Mouse (Mus musculus): ENCODE data around the gene Slc35g1. TPM values are rescaled to one million over a fixed set of nuclear protein-coding genes. Genes with fewer than 3 reads are reported as not detected.

Gene Slc35g1
- polyA plus RNA-seq, 1 experiment from 2014 or later: 0.98 TPM

- no peaks in the 10 kb centered on the region for H3K36me3 ChIP-seq (replicated peaks)
- H3K27ac ChIP-seq: no peak overlapping the region
- H3K4me3 ChIP-seq: no peak overlapping the region
- 82% methylated on average over 3 of the region's 3 CpGs for WGBS
- no peak overlapping the region for H3K4me2 ChIP-seq
- no peak overlapping the region for H3K9ac ChIP-seq
- H3K27me3 ChIP-seq (replicated peaks): no peaks in the 10 kb centered on the region
- no peaks in the 10 kb centered on the region for H3K4me1 ChIP-seq
- ATAC-seq (replicated peaks): no peak
- H3K9me3 ChIP-seq: no peaks in the 10 kb centered on the region
These were observed 36.2 kb downstream of the Slc35g1 start for GRCm38 (mm10) chr19:38432021-38432420.

DNA sequence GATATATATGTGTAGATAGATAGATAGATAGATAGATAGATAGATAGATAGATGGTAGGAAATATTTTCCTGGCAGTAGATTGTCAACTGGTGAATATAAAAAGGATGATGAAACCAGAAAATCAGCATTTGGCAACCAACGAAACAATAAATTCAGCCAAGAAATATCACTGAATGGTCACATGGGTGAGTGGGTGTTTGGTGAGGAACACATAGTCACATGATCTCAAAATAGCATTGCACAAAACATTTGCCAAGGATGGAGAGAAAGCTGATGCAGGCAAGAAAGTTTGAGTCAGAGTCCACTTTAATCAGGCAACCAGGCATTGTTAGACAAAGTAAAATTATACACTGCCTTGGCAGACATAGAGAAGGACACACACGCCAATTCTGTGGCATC lies 37.6 kb downstream of the Slc35g1 start:
- Histone ChIP-seq H3K27ac (no peak overlapping the region), H3K27me3 (replicated peaks) (no peaks in the 10 kb centered on the region), H3K4me3 (no peak overlapping the region), H3K9me3 (no peaks in the 10 kb centered on the region), H3K4me1 (no peaks in the 10 kb centered on the region), H3K4me2 (no peak overlapping the region), H3K36me3 (replicated peaks) (no peaks in the 10 kb centered on the region), H3K9ac (no peak overlapping the region)
- ATAC-seq (replicated peaks): no peak
- 85% methylated on average over 2 of the region's 2 CpGs for whole genome bisulfite sequencing

DNA sequence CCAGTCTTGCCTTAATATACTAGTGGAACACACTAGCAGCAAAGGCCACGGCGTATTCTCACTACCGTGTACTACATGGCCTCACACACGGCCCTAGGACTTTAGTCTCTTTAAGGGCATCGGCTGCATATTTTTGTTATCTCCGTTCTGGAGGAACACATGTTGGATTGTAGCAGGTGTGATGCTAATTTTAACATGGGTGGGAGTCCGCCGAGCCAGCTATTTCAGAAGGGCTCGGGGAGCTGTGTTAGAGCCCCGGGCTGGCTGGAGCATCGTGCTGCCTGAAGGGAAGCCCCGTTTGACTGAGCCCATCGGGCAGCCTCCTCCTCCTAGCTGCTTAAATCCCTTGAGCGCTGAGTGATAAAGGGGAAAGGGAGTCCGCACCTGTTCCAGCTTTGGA lies 39.4 kb downstream of the Slc35g1 start:
- no peak for ATAC-seq (replicated peaks)
- 94% methylated on average over 15 of the region's 15 CpGs for WGBS
- no peak overlapping the region for H3K4me2 ChIP-seq

GRCm38 (mm10) chr19:38441860-38442259 lies 46.1 kb downstream of the Slc35g1 start:
- H3K4me3 ChIP-seq: no peak overlapping the region
- no peaks in the 10 kb centered on the region for H3K9me3 ChIP-seq
- no peaks in the 10 kb centered on the region for H3K27me3 ChIP-seq (replicated peaks)
- H3K9ac ChIP-seq: no peak overlapping the region
- no peak overlapping the region for H3K27ac ChIP-seq
- H3K36me3 ChIP-seq (replicated peaks): no peaks in the 10 kb centered on the region
- H3K4me2 ChIP-seq: no peak overlapping the region
- H3K4me1 ChIP-seq: no peaks in the 10 kb centered on the region
- no peak for ATAC-seq (replicated peaks)
- whole genome bisulfite sequencing: 73% methylated on average over 8 of the region's 8 CpGs

More for the DNA sequence above, 39.4 kb downstream of the Slc35g1 start:
- Histone ChIP-seq H3K4me3 (no peak overlapping the region), H3K9me3 (no peaks in the 10 kb centered on the region), H3K4me1 (no peaks in the 10 kb centered on the region), H3K27me3 (replicated peaks) (no peaks in the 10 kb centered on the region), H3K36me3 (replicated peaks) (no peaks in the 10 kb centered on the region), H3K9ac (no peak overlapping the region), H3K27ac (no peak overlapping the region)

- no peaks in the 10 kb centered on the region for H3K27me3 ChIP-seq (replicated peaks)
- H3K4me2 ChIP-seq: no peak overlapping the region
- no peaks in the 10 kb centered on the region for H3K36me3 ChIP-seq (replicated peaks)
- no peak for ATAC-seq (replicated peaks)
- H3K4me1 ChIP-seq: no peaks in the 10 kb centered on the region; the same call in 1 of the 2 replicates
- no peak overlapping the region for H3K4me3 ChIP-seq
- WGBS: 82% methylated on average over 5 of the region's 5 CpGs
- H3K27ac ChIP-seq: no peak overlapping the region
- H3K9me3 ChIP-seq: no peaks in the 10 kb centered on the region
- H3K9ac ChIP-seq: no peak overlapping the region
These were observed 50.0 kb downstream of the Slc35g1 start for GRCm38 (mm10) chr19:38445758-38446157.

Other genes with a start within 250 kb of the Slc35g1 start
- 41.3 and 43.9 TPM in 2 replicates for gene Fra10ac1, start 171.8 kb upstream of the Slc35g1 start, polyA plus RNA-seq (2015; fragmentation: Nextera tagmentation; extraction: Ambion mirVana)
- 14.7 and 20.7 TPM in 2 replicates for gene Lgi1, start 131.4 kb upstream of the Slc35g1 start, polyA plus RNA-seq (2015; fragmentation: Nextera tagmentation; extraction: Ambion mirVana)
- gene Plce1, start 85.1 kb downstream of the Slc35g1 start, polyA plus RNA-seq (2015; fragmentation: Nextera tagmentation; extraction: Ambion mirVana): 4.0 and 5.1 TPM in 2 replicates

All from midbrain, embryonic 15.5 days (tissue).